Mouse (Mus musculus) embryonic facial prominence, embryonic 11.5 days (tissue): ENCODE measurements around the gene Cd93. TPM values are rescaled to one million over a fixed set of nuclear protein-coding genes. Genes with fewer than 3 reads are reported as not detected.
A peak's percentile ranks its signal among the peaks of the same experiment; 100 is the strongest.

Experiments
- ATAC-seq: fragments of 200-750 bp; cut with Nextera tagmentation; replicated peaks from 2 replicates; pipeline ENCODE4 v1.8.0; 2017; ENCODE audit warnings: low read depth; ENCODE audit not compliant: insufficient number of reproducible peaks, low FRiP score, low TSS enrichment
- DNase-seq: peaks from one replicate; pipeline ENCODE4 v3.0.0-alpha.2; 2015; ENCODE audit warnings: low spot score
- H3K27ac ChIP-seq: fragments of 300-500 bp; sonication (generic); replicated peaks from 2 replicates; pipeline ENCODE4 v1.5.1; 2014; ENCODE audit warnings: mild to moderate bottlenecking, low read depth, low read length, control low read depth
- H3K27me3 ChIP-seq: fragments of 300-500 bp; sonication (generic); 2 replicates; pipeline ENCODE4 v1.6.1; 2014; ENCODE audit warnings: mild to moderate bottlenecking, low read length, moderate library complexity, mixed read lengths; ENCODE audit not compliant: control insufficient read depth, insufficient read depth
- H3K36me3 ChIP-seq: fragments of 300-500 bp; sonication (generic); replicated peaks from 2 replicates; pipeline ENCODE4 v1.6.1; 2014; ENCODE audit warnings: low read depth, mild to moderate bottlenecking, low read length, moderate library complexity, mixed read lengths; ENCODE audit not compliant: control insufficient read depth, insufficient read depth
- H3K4me1 ChIP-seq: fragments of 300-500 bp; sonication (generic); 2 replicates; pipeline ENCODE4 v1.6.1; 2014; ENCODE audit warnings: low read length, mixed read lengths; ENCODE audit not compliant: control insufficient read depth, insufficient read depth
- H3K4me2 ChIP-seq: fragments of 300-500 bp; sonication (generic); 2 replicates; pipeline ENCODE4 v1.6.1; 2014; ENCODE audit warnings: low read depth, mild to moderate bottlenecking, control low read depth, low read length, moderate library complexity
- H3K4me3 ChIP-seq: fragments of 300-500 bp; sonication (generic); 2 replicates; pipeline ENCODE4 v1.5.1; 2014; ENCODE audit warnings: low read depth, low read length, control low read depth
- H3K9ac ChIP-seq: fragments of 300-500 bp; sonication (generic); replicated peaks from 2 replicates; pipeline ENCODE4 v1.6.1; 2014; ENCODE audit warnings: mild to moderate bottlenecking, control low read depth, low read length
- H3K9me3 ChIP-seq: fragments of 300-500 bp; sonication (generic); replicated peaks from 2 replicates; pipeline ENCODE4 v1.6.1; 2016; ENCODE audit warnings: mild to moderate bottlenecking, low read length, inconsistent platforms, mixed read lengths; ENCODE audit not compliant: control insufficient read depth
- WGBS: fragments of 180-500 bp; shearing (Covaris S2); extraction: QIAGEN DNeasy Blood & Tissue Kit; methylation state at CpG from one replicate; pipeline ENCODE4 v1.1.7; 2014; 5-methylcytosine and 5-hydroxymethylcytosine counted together
- polyA plus RNA-seq: library from polyadenylated mRNA; unstranded; fragments of >200 nt; fragmentation: Nextera tagmentation; extraction: Ambion mirVana; gene quantifications from 2 replicates; pipeline ENCODE4 v1.2.1, GENCODE M21; 2014

Cd93 gene
- polyA plus RNA-seq, 1 experiment from 2014 or later = 7.2 TPM

DNA sequence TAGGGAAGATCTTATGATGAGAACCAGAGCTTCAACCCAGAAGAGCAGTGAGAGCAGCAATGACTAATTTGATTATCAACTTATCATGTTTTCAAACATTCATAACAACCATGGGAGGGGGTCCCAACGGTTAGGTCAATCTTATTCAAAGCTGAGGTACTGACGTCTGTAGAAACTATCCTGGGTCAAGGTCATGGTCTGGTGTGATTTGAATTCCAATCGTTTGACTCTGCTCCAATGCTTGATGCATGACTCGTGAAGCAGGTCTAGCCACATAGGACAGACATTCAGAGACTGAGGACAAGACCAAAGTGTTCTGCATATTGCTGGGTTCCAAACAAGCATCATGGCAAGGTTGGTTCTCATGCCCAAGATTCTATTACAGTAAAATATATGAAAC lies 33.2 kb upstream of the Cd93 start:
- no peak for DNase-seq
- H3K27me3 ChIP-seq = no peaks in the 10 kb centered on the region
- ATAC-seq = no peak
- H3K4me1 ChIP-seq = no peaks in the 10 kb centered on the region
- H3K4me2 ChIP-seq = no peak overlapping the region
- H3K27ac ChIP-seq = no peak overlapping the region
- H3K9ac ChIP-seq = no peak overlapping the region
- no peak overlapping the region for H3K4me3 ChIP-seq
- H3K9me3 ChIP-seq = no peaks in the 10 kb centered on the region
- H3K36me3 ChIP-seq = no peaks in the 10 kb centered on the region
- 60% methylated on average over 4 of the region's 4 CpGs for WGBS

- WGBS = 79% methylated on average over 5 of the region's 5 CpGs
- no peaks in the 10 kb centered on the region for H3K4me1 ChIP-seq
- no peaks in the 10 kb centered on the region for H3K36me3 ChIP-seq
- no peak overlapping the region for H3K4me2 ChIP-seq
- no peak overlapping the region for H3K27ac ChIP-seq
- ATAC-seq (no peak), DNase-seq (no peak)
- H3K9me3 ChIP-seq = no peaks in the 10 kb centered on the region
- no peaks in the 10 kb centered on the region for H3K27me3 ChIP-seq
- no peak overlapping the region for H3K9ac ChIP-seq
- no peak overlapping the region for H3K4me3 ChIP-seq
These were observed 32.6 kb upstream of the Cd93 start for GRCm38 (mm10) chr2:148475879-148476495.

GRCm38 (mm10) chr2:148469341-148470238 lies 26.2 kb upstream of the Cd93 start:
- H3K36me3 ChIP-seq = no peaks in the 10 kb centered on the region
- no peak overlapping the region for H3K4me3 ChIP-seq
- H3K4me1 ChIP-seq = no peaks in the 10 kb centered on the region
- no peak overlapping the region for H3K4me2 ChIP-seq
- WGBS = 24% methylated on average over 7 of the region's 7 CpGs
- ATAC-seq (peak; percentile 56; the same call in 1 of the 2 replicates), DNase-seq (peak; percentile 62)
- H3K9me3 ChIP-seq = no peaks in the 10 kb centered on the region
- H3K27me3 ChIP-seq = no peaks in the 10 kb centered on the region
- H3K9ac ChIP-seq = no peak overlapping the region
- no peak overlapping the region for H3K27ac ChIP-seq

DNA sequence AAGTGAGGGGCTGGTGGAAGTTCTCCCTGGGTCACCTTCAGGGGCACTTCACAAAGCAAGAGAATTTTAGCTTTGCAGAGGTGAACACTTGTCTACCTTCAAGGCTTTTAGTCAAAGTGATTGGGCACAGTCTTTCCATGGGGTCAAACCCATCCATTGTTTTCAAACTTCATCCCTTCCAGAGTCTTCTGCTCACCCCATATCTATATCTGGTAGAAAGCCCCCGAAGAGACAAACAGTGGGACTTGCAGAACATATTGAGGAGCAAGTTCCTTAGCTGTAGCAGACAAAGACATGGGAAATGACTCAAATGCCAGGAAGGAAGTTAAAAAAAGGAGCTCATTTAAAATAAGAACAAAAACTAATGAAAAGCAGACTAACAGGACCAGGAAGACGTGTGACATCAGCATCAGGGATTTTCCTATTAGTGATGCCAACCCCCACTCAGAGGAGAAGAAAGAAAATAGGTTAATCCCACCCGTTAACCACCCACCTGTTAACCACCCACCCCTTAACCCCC lies 24.6 kb upstream of the Cd93 start:
- no peaks in the 10 kb centered on the region for H3K9me3 ChIP-seq
- H3K4me3 ChIP-seq = no peak overlapping the region
- H3K9ac ChIP-seq = no peak overlapping the region
- 66% methylated on average over 3 of the region's 3 CpGs for WGBS
- ATAC-seq (no peak), DNase-seq (no peak)
- H3K4me2 ChIP-seq = no peak overlapping the region
- no peaks in the 10 kb centered on the region for H3K27me3 ChIP-seq
- no peak overlapping the region for H3K27ac ChIP-seq
- no peaks in the 10 kb centered on the region for H3K4me1 ChIP-seq
- H3K36me3 ChIP-seq = no peaks in the 10 kb centered on the region

DNA sequence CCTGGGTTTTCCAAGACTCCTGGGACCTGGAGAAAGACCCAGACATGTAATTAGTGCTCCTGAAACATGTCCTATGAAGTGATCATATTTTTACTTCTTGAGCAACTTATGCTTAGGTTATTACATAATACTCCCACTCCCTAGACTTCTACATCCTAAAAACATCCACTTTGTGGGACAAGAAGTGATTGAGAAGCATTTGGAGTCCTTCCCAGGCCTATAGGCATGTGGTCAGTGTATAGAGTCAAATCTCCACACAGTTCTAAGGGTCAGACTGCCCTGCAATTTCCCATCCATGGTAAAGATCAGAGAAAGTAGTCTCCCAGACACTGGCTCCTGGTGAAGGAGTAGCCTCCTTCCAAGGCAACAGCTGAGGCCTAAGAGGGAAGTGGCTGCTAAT lies 12.0 kb upstream of the Cd93 start:
- DNase-seq (no peak), ATAC-seq (no peak)
- Histone ChIP-seq H3K27ac (no peak overlapping the region), H3K36me3 (no peaks in the 10 kb centered on the region), H3K4me1 (no peaks in the 10 kb centered on the region), H3K9me3 (no peaks in the 10 kb centered on the region), H3K4me3 (no peak overlapping the region), H3K9ac (no peak overlapping the region), H3K27me3 (no peaks in the 10 kb centered on the region), H3K4me2 (no peak overlapping the region)

- Histone ChIP-seq H3K4me3 (no peak overlapping the region), H3K9me3 (no peaks in the 10 kb centered on the region), H3K4me2 (no peak overlapping the region), H3K36me3 (no peaks in the 10 kb centered on the region), H3K4me1 (no peaks in the 10 kb centered on the region), H3K27ac (no peak overlapping the region), H3K9ac (no peak overlapping the region), H3K27me3 (no peaks in the 10 kb centered on the region)
- no peak for DNase-seq
- no peak for ATAC-seq
- 68% methylated on average over 4 of the region's 4 CpGs for WGBS
These were observed 10.7 kb upstream of the Cd93 start for GRCm38 (mm10) chr2:148454014-148454542.

DNA sequence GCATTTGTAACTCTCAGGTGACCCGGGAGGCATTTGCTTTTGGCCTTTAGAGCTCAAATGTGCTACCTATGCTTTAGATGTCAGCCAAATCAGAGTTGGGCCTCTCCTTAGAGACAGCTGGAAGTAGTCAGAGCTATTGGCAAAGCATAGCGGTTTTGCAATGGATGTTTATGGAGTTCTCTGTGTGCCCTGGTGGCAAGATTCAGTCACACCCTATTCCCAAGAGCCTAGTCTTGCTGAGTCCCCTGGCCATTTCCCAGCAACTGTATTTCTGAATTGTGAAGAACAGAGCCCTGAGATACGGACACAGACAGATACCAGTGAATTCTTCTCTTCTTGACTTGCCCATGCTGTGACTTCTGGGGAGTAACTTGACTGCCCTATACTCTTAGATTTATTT lies 9.7 kb upstream of the Cd93 start:
- WGBS = 85% methylated on average over 3 of the region's 3 CpGs
- Histone ChIP-seq H3K9me3 (no peaks in the 10 kb centered on the region), H3K36me3 (no peaks in the 10 kb centered on the region), H3K4me1 (no peaks in the 10 kb centered on the region), H3K4me2 (no peak overlapping the region), H3K9ac (no peak overlapping the region), H3K4me3 (no peak overlapping the region), H3K27ac (no peak overlapping the region), H3K27me3 (no peaks in the 10 kb centered on the region)
- ATAC-seq (no peak), DNase-seq (no peak)

DNA sequence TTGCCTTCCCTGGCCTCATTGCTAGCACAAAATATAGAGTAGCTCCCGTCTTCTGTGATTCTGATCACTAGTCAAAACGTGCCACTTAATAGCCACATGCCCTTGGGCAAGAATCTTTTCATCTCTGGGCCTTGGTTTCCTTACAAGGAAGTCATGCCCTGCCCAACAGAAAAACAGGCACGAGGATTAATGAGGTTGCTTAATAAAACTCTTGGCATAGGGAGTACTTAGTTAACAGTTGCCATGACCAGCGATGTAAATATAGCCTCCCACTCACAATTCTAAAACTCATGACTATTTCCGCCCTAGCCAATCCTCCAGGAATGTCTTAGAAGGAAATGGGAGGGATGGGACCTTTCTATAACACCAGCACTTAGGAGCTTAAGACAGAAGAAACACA lies 8.1 kb upstream of the Cd93 start:
- H3K4me1 ChIP-seq = no peaks in the 10 kb centered on the region
- H3K4me2 ChIP-seq = no peak overlapping the region
- DNase-seq (no peak), ATAC-seq (no peak)
- no peak overlapping the region for H3K9ac ChIP-seq
- no peaks in the 10 kb centered on the region for H3K27me3 ChIP-seq
- no peak overlapping the region for H3K4me3 ChIP-seq
- no peaks in the 10 kb centered on the region for H3K9me3 ChIP-seq
- H3K27ac ChIP-seq = no peak overlapping the region
- WGBS = 71% methylated on average over 5 of the region's 5 CpGs
- H3K36me3 ChIP-seq = no peaks in the 10 kb centered on the region
